Mouse (Mus musculus) midbrain, postnatal 0 days (tissue): Measurements from ENCODE around the gene Brip1. TPM values are rescaled to one million over a fixed set of nuclear protein-coding genes. Genes with fewer than 3 reads are reported as not detected.

ENCODE experiments used
- ATAC-seq: fragments of 200-750 bp; cut with Nextera tagmentation; 2 replicates; pipeline ENCODE4 v1.8.0; 2017; ENCODE audit warnings: moderate number of reproducible peaks, mild to moderate bottlenecking, moderate TSS enrichment, moderate library complexity; ENCODE audit not compliant: low FRiP score
- DNase-seq: peaks from one replicate; pipeline ENCODE4 v3.0.0-alpha.2; 2015; ENCODE audit warnings: low spot score
- H3K27ac ChIP-seq: fragments of 300-500 bp; sonication (generic); 2 replicates; pipeline ENCODE4 v1.5.1; 2014; ENCODE audit warnings: low read depth, mild to moderate bottlenecking, low read length, mixed read lengths
- H3K27me3 ChIP-seq: fragments of 300-500 bp; sonication (generic); 2 replicates; pipeline ENCODE4 v1.6.1; 2014; ENCODE audit warnings: low read length, control low read depth, mixed read lengths; ENCODE audit not compliant: insufficient read depth
- H3K36me3 ChIP-seq: fragments of 300-500 bp; sonication (generic); 2 replicates; pipeline ENCODE4 v1.6.1; 2014; ENCODE audit warnings: low read length, control low read depth, mixed read lengths; ENCODE audit not compliant: insufficient read depth
- H3K4me1 ChIP-seq: fragments of 300-500 bp; sonication (generic); 2 replicates; pipeline ENCODE4 v1.6.1; 2014; ENCODE audit warnings: mild to moderate bottlenecking, control low read depth, antibody characterized with exemption, low read length, mixed read lengths; ENCODE audit not compliant: insufficient read depth
- H3K4me2 ChIP-seq: fragments of 300-500 bp; sonication (generic); 2 replicates; pipeline ENCODE4 v1.6.1; 2014; ENCODE audit warnings: low read depth, mild to moderate bottlenecking, low read length, mixed read lengths; ENCODE audit not compliant: poor library complexity, severe bottlenecking
- H3K4me3 ChIP-seq: fragments of 300-500 bp; sonication (generic); 2 replicates; pipeline ENCODE4 v1.5.1; 2014; ENCODE audit warnings: low read depth, mild to moderate bottlenecking, low read length, moderate library complexity
- H3K9ac ChIP-seq: fragments of 300-500 bp; sonication (generic); replicated peaks from 2 replicates; pipeline ENCODE4 v1.6.1; 2014; ENCODE audit warnings: mild to moderate bottlenecking, low read length, moderate library complexity, mixed read lengths; ENCODE audit not compliant: poor library complexity, severe bottlenecking
- H3K9me3 ChIP-seq: fragments of 300-500 bp; sonication (generic); 2 replicates; pipeline ENCODE4 v1.6.1; 2016; ENCODE audit warnings: low read length, control low read depth
- CTCF ChIP-seq: IDR thresholded peaks from 2 replicates; pipeline ENCODE4 v1.5.1; 2016; ENCODE audit warnings: antibody characterized with exemption, mild to moderate bottlenecking
- WGBS: fragments of 180-500 bp; shearing (Covaris S2); extraction: QIAGEN DNeasy Blood & Tissue Kit; methylation state at CpG from one replicate; pipeline ENCODE4 v1.1.7; 2014; 5-methylcytosine and 5-hydroxymethylcytosine counted together
- polyA plus RNA-seq: library from polyadenylated mRNA; unstranded; fragments of >200 nt; fragmentation: Nextera tagmentation; extraction: Ambion mirVana; gene quantifications from 2 replicates; pipeline ENCODE4 v1.2.1, GENCODE M21; 2015
- total RNA-seq: library from RNA; depleted of rRNA; stranded (reverse); fragments of >200 nt; gene quantifications from 2 replicates; pipeline ENCODE4 v1.2.3, GENCODE M21; 2014

The Brip1 gene
- total and polyA plus RNA-seq, 2 experiments from 2014 or later = 0.31 to 0.38 TPM

DNA sequence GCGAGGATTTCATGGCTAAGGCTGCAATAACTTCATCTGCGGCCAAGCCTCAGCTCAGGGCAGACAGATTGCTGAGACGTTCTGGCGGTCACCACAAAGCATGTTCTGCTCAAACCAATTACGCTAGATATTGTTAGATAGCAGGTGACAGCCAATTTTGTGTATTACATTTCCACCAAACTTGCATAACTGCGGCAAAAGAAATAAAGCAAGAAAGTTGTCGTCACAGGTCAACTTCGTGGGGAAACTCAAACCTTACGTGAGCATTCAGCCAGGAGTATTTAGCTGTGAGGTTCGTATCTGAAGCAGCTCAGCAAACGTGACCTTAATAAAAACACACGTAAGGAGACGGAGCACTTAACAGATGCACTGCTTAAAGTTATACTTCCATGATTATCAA is 162.3 kb downstream of the Brip1 start:
- H3K27ac ChIP-seq = no peak overlapping the region
- H3K4me3 ChIP-seq = no peak overlapping the region
- H3K4me1 ChIP-seq = no peaks in the 10 kb centered on the region
- WGBS = 60% methylated on average over 13 of the region's 13 CpGs
- DNase-seq (no peak), ATAC-seq (no peak)
- no peak overlapping the region for H3K4me2 ChIP-seq
- H3K9me3 ChIP-seq = no peaks in the 10 kb centered on the region
- H3K27me3 ChIP-seq = no peaks in the 10 kb centered on the region
- no peaks in the 10 kb centered on the region for H3K36me3 ChIP-seq
- TF ChIP-seq CTCF = no peak
- no peak overlapping the region for H3K9ac ChIP-seq

DNA sequence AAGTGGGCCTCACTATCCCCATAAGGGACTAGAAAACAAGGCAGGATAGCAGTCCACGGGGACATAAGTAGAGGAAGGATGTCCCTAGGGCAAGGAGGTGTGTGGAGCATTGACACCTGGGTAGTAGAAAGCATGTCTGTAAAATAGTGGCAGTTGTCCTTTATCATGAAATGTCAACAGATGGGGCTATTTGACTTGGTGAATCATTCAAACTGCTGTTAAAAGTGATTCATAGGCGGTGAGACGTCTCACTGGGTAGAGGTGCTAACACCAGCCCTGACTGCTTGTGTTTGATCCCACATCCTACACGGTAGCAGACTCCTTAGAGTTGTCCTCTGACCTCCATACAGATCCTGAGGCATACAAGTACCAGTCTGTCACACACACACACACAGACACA is 168.1 kb downstream of the Brip1 start:
- Histone ChIP-seq H3K9me3 (no peaks in the 10 kb centered on the region), H3K4me2 (no peak overlapping the region), H3K27ac (no peak overlapping the region), H3K9ac (no peak overlapping the region), H3K36me3 (no peaks in the 10 kb centered on the region), H3K4me3 (no peak overlapping the region), H3K4me1 (no peaks in the 10 kb centered on the region), H3K27me3 (no peaks in the 10 kb centered on the region)
- no peak for TF ChIP-seq CTCF
- WGBS = 73% methylated on average over 4 of the region's 4 CpGs
- no peak for DNase-seq
- ATAC-seq = no peak

DNA sequence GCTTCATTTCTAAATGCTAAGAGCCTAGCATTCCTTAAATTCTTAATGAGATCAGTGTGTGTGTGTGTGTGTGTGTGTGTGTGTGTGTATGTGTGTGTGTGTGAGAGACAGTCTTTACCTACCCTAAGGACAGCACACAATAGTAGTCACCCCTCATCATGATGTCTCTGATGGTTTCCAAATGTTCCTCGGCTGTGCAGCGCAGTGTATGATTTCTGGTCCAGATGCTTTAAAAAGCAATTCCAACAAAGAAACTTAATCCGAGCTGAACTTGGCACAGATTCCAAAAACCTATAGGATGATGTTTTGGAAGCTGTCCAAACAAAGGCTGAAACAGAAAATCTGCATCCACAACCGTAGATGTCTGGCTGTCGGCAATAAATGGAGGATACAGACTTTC is 173.0 kb downstream of the Brip1 start:
- WGBS = 50% methylated on average over 5 of the region's 5 CpGs
- ATAC-seq = no peak
- no peak for TF ChIP-seq CTCF
- no peak overlapping the region for H3K9ac ChIP-seq
- no peaks in the 10 kb centered on the region for H3K36me3 ChIP-seq
- H3K27ac ChIP-seq = no peak overlapping the region
- no peaks in the 10 kb centered on the region for H3K4me1 ChIP-seq
- no peak overlapping the region for H3K4me2 ChIP-seq
- H3K9me3 ChIP-seq = no peaks in the 10 kb centered on the region
- H3K27me3 ChIP-seq = no peaks in the 10 kb centered on the region
- DNase-seq = no peak
- no peak overlapping the region for H3K4me3 ChIP-seq

DNA sequence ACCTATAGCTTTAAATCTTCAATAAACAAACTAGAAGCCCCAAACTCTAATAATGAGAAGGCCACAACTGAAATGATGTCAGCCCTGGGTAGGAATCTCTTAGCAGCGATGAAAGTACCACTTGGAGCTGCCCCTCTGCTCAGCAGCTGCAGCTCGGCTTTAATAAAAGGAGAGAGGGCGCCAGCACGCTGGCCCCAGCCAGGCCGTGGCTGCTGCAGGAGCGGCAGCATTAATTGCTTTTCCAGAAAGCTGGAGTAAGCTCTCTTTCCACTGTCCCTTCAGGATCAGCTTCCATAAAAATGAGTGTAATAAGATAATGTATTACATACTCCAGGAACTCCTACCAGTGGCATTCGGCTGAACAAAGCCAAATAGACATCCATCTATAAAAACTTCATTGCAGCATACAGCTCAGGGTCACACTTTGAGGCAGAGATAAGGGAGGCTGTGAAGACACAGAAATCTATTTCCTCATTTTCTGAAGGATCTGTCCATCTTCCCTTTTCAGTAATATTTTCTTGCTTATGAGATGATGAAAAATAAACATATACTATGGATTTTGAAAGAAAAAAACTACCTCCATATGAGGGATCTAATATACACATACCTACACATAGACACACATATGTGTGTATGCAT is 174.3 kb downstream of the Brip1 start:
- TF ChIP-seq CTCF = peak; percentile 9; the same call in 1 of the 2 replicates
- DNase-seq (peak; percentile 18), ATAC-seq (no peak)
- no peak overlapping the region for H3K27ac ChIP-seq
- no peaks in the 10 kb centered on the region for H3K27me3 ChIP-seq
- no peaks in the 10 kb centered on the region for H3K9me3 ChIP-seq
- no peaks in the 10 kb centered on the region for H3K36me3 ChIP-seq
- H3K4me1 ChIP-seq = no peaks in the 10 kb centered on the region
- H3K4me2 ChIP-seq = no peak overlapping the region
- no peak overlapping the region for H3K4me3 ChIP-seq
- no peak overlapping the region for H3K9ac ChIP-seq
- WGBS = 21% methylated on average over 7 of the region's 7 CpGs

DNA sequence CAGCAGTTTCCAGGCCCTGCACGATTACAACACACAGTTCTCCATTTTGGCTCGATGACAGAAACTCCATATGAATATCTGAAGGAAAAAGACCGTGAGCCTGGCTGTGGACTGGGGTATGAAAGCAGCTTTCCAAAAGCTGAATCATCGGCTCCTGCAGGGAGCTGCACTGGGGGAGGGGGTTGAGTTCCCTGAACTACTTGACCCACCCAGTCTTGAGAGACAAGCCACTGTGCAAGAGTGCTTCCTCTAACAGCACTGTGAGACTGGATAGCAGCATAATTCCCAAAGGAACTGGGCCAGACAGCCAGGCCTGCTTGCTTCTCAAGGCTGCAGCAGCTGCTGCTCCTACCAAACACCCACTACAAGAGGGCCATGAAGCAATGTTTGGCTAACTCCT is 178.6 kb downstream of the Brip1 start:
- no peaks in the 10 kb centered on the region for H3K4me1 ChIP-seq
- ATAC-seq = no peak
- H3K4me2 ChIP-seq = no peak overlapping the region
- H3K27me3 ChIP-seq = no peaks in the 10 kb centered on the region
- no peak overlapping the region for H3K4me3 ChIP-seq
- 66% methylated on average over 4 of the region's 4 CpGs for WGBS
- H3K9ac ChIP-seq = no peak overlapping the region
- peak; percentile 66 for DNase-seq
- no peaks in the 10 kb centered on the region for H3K9me3 ChIP-seq
- TF ChIP-seq CTCF = no peak
- H3K27ac ChIP-seq = no peak overlapping the region
- H3K36me3 ChIP-seq = no peaks in the 10 kb centered on the region

DNA sequence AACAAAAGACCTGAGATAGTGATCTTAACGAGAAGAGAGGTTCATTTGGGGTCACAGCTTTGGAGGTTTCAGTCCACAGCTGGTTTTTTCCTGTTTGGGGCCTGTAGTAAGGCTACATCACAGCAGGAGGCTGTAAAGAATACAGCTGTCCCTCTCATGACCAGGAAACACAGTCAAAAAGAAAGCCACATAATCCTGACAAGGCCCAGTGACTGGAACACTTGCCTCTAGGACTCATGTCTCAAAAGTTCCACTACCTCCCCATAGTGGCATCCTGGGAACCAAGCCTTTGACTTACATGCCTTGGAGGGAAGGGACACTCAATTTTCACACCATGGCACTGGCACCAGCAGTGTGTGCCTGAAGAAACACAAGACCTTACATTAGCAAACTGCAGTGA is 181.0 kb downstream of the Brip1 start:
- Histone ChIP-seq H3K4me1 (no peaks in the 10 kb centered on the region), H3K36me3 (no peaks in the 10 kb centered on the region), H3K4me2 (no peak overlapping the region), H3K27me3 (no peaks in the 10 kb centered on the region), H3K4me3 (no peak overlapping the region), H3K9me3 (no peaks in the 10 kb centered on the region), H3K9ac (no peak overlapping the region), H3K27ac (no peak overlapping the region)
- DNase-seq = no peak
- 50% methylated on average over 1 of the region's 1 CpGs for WGBS
- no peak for ATAC-seq
- no peak for TF ChIP-seq CTCF
